Mouse (Mus musculus) hindbrain, postnatal 0 days (tissue): ENCODE measurements at regions not wholly inside any gene's neighbourhood (a gene's known extent, or its start where the extent isn't known, plus 50 kb on each side); places are given as distances from the start of the nearest gene placed in this dataset.

Experiments used
- ATAC-seq: fragments of 200-750 bp; cut with Nextera tagmentation; 2 replicates; pipeline ENCODE4 v1.8.0; 2017; ENCODE audit warnings: mild to moderate bottlenecking, moderate TSS enrichment, moderate library complexity
- DNase-seq: peaks from one replicate; pipeline ENCODE4 v3.0.0-alpha.2; 2015; ENCODE audit warnings: low spot score
- H3K27ac ChIP-seq: fragments of 300-500 bp; sonication (generic); 2 replicates; pipeline ENCODE4 v1.5.1; 2014; ENCODE audit warnings: mild to moderate bottlenecking
- H3K27me3 ChIP-seq: fragments of 300-500 bp; sonication (generic); 2 replicates; pipeline ENCODE4 v1.6.1; 2014; ENCODE audit warnings: low read length, mixed read lengths; ENCODE audit not compliant: insufficient read depth
- H3K36me3 ChIP-seq: fragments of 300-500 bp; sonication (generic); 2 replicates; pipeline ENCODE4 v1.6.1; 2014; ENCODE audit warnings: low read length, mixed read lengths; ENCODE audit not compliant: insufficient read depth
- H3K4me1 ChIP-seq: fragments of 300-500 bp; sonication (generic); 2 replicates; pipeline ENCODE4 v1.6.1; 2014; ENCODE audit warnings: antibody characterized with exemption, low read length, mixed read lengths; ENCODE audit not compliant: insufficient read depth
- H3K4me2 ChIP-seq: fragments of 300-500 bp; sonication (generic); 2 replicates; pipeline ENCODE4 v1.6.1; 2014; ENCODE audit warnings: low read depth, mild to moderate bottlenecking, low read length, moderate library complexity, mixed read lengths
- H3K4me3 ChIP-seq: fragments of 300-500 bp; sonication (generic); 2 replicates; pipeline ENCODE4 v1.5.1; 2014; ENCODE audit warnings: low read length
- H3K9ac ChIP-seq: fragments of 300-500 bp; sonication (generic); replicated peaks from 2 replicates; pipeline ENCODE4 v1.6.1; 2014; ENCODE audit warnings: mild to moderate bottlenecking, low read length, moderate library complexity, mixed read lengths
- H3K9me3 ChIP-seq: fragments of 300-500 bp; sonication (generic); 2 replicates; pipeline ENCODE4 v1.6.1; 2016; ENCODE audit warnings: low read length, mixed read lengths
- CTCF ChIP-seq: IDR thresholded peaks from 2 replicates; pipeline ENCODE4 v1.5.1; 2016; ENCODE audit warnings: antibody characterized with exemption, control low read depth, low read depth
- WGBS: fragments of 180-500 bp; shearing (Covaris S2); extraction: QIAGEN DNeasy Blood & Tissue Kit; methylation state at CpG from one replicate; pipeline ENCODE4 v1.1.7; 2014; 5-methylcytosine and 5-hydroxymethylcytosine counted together

GRCm38 (mm10) chr17:85845059-85845458 is 157.0 kb upstream of the Six2 start:
- 73% methylated on average over 6 of the region's 6 CpGs for WGBS
- Histone ChIP-seq H3K4me1 (no peaks in the 10 kb centered on the region), H3K9ac (no peak overlapping the region), H3K27ac (no peak overlapping the region), H3K27me3 (no peaks in the 10 kb centered on the region), H3K36me3 (no peaks in the 10 kb centered on the region), H3K4me3 (no peak overlapping the region), H3K9me3 (no peaks in the 10 kb centered on the region), H3K4me2 (no peak overlapping the region)
- ATAC-seq (no peak), DNase-seq (no peak)
- TF ChIP-seq CTCF: no peak

- ATAC-seq: no peak
Measured at GRCm38 (mm10) chr17:85844486-85844885, 156.4 kb upstream of the Six2 start.

DNA sequence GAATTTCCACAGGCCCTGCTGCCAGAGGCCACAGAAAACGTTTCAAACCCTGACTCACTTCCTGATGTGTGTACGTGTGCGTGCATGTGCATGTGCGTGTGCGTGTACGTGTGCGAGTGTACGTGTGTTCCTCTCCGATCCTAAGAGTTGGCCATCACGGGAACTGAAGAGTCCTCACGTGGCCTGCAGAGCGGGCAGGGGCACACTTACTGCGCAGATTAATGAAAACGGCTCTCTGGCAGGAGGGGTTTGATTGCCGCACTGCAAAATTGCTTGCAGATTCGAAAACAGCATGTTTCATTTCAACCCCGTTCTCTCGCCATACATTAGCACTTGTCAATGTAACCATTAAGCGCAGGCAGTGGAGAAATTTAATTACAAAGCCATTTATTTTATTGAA is 135.0 kb upstream of the Six2 start:
- ATAC-seq: peak; percentile 53; the same call in 1 of the 2 replicates
- Histone ChIP-seq H3K9ac (no peak overlapping the region), H3K4me2 (no peak overlapping the region), H3K9me3 (no peaks in the 10 kb centered on the region), H3K36me3 (no peaks in the 10 kb centered on the region), H3K27me3 (no peaks in the 10 kb centered on the region), H3K4me1 (no peaks in the 10 kb centered on the region), H3K4me3 (no peak overlapping the region), H3K27ac (no peak overlapping the region)
- 71% methylated on average over 19 of the region's 19 CpGs for WGBS
- no peak for TF ChIP-seq CTCF
- DNase-seq: peak; percentile 35

More at GRCm38 (mm10) chr17:85844486-85844885, 156.4 kb upstream of the Six2 start:
- no peak for DNase-seq
- Histone ChIP-seq H3K9me3 (no peaks in the 10 kb centered on the region), H3K27ac (no peak overlapping the region), H3K4me3 (no peak overlapping the region), H3K27me3 (no peaks in the 10 kb centered on the region), H3K36me3 (no peaks in the 10 kb centered on the region), H3K9ac (no peak overlapping the region), H3K4me1 (no peaks in the 10 kb centered on the region), H3K4me2 (no peak overlapping the region)
- TF ChIP-seq CTCF: no peak
- WGBS: 95% methylated on average over 13 of the region's 13 CpGs

DNA sequence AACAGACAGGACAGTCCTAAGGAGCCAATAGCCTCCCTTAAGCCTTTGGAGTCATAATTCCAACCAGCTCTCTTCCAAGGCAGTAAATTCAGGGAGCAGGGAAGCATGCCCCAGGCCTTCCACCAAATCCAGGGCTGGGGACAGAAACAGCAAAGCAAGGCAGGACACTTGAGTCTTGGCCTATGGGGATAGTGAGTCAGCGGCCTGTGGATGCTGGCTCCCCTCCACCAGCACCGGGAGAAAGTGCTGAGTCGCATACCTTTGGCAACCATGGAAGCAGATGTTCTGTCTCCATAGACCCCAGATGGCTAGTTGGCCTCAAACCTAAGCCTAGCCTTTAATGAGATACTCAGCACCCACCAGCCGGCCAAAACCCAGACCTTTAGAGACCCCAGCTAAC is 133.8 kb upstream of the Six2 start:
- Histone ChIP-seq H3K9ac (no peak overlapping the region), H3K4me3 (no peak overlapping the region), H3K9me3 (no peaks in the 10 kb centered on the region), H3K4me2 (no peak overlapping the region), H3K27me3 (no peaks in the 10 kb centered on the region), H3K36me3 (no peaks in the 10 kb centered on the region), H3K27ac (no peak overlapping the region), H3K4me1 (no peaks in the 10 kb centered on the region)
- 54% methylated on average over 4 of the region's 4 CpGs for WGBS
- TF ChIP-seq CTCF: no peak
- ATAC-seq (no peak), DNase-seq (no peak)

DNA sequence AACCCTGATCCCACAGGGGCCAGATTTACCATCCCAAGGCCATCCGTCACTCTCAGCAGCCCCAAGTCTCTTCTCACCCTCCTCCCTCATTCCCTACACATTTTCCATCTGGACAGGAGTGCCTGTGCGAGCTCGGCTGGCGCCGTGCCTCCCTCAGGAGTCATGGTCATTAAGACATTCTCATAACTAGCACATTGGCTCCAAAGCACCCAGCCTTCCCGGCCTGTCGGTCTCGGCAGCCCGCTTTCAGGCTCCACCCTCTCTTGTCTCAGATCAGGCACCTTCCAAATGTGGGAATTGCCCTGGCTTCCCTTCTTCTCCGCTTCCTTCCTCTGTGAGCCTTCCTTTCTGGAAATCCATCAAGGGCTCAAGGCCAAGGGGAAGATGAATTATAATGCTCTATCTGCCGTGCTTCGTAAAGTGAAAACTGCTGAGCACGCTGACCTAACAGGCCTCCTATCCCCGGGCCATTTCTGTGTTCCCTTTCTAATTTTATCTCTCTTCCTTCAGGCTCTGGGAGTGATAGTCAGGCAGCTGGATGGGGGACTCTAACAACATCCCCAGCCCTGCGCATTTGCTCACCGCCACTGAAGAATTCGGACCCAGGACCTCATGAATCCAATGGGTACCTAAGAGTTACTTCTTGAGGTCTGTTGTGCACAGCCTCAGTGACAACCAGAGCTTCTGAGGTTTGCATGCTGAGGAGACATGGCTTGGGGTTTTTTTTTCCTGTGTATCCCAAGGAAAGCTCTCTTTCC is 130.2 kb upstream of the Six2 start:
- ATAC-seq (no peak), DNase-seq (no peak)
- Histone ChIP-seq H3K9me3 (no peaks in the 10 kb centered on the region), H3K4me2 (peak overlapping the region; percentile 19; the same call in 1 of the 2 replicates), H3K4me1 (no peaks in the 10 kb centered on the region), H3K36me3 (no peaks in the 10 kb centered on the region), H3K27me3 (no peaks in the 10 kb centered on the region), H3K9ac (no peak overlapping the region), H3K27ac (no peak overlapping the region), H3K4me3 (no peak overlapping the region)
- no peak for TF ChIP-seq CTCF
- 54% methylated on average over 17 of the region's 17 CpGs for WGBS

DNA sequence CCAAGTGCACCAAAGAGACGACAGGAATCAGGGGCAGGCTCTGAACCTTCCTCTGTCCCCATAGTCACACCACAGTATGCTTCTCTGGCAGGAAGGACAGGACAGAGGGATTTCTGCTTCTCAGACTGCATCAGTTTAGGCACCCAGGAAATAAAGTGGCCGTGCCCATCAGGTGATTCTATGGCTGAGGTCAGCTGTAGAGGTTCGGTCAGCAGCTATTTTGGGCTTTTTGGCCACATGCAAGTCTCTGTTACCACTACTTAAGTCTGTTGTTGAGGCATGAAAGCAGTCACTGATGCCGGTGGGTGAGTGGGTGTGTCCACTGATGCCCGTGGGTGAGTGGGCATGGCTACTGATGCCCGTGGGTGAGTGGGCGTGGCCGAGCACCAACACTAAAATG is 128.4 kb upstream of the Six2 start:
- H3K4me1 ChIP-seq: no peaks in the 10 kb centered on the region
- no peaks in the 10 kb centered on the region for H3K36me3 ChIP-seq
- no peak for TF ChIP-seq CTCF
- no peak overlapping the region for H3K27ac ChIP-seq
- H3K4me2 ChIP-seq: no peak overlapping the region
- no peak overlapping the region for H3K9ac ChIP-seq
- H3K27me3 ChIP-seq: no peaks in the 10 kb centered on the region
- 93% methylated on average over 8 of the region's 8 CpGs for WGBS
- no peaks in the 10 kb centered on the region for H3K9me3 ChIP-seq
- DNase-seq (no peak), ATAC-seq (no peak)
- no peak overlapping the region for H3K4me3 ChIP-seq

GRCm38 (mm10) chr17:85816056-85816455 is 128.0 kb upstream of the Six2 start:
- no peaks in the 10 kb centered on the region for H3K36me3 ChIP-seq
- DNase-seq: no peak
- 87% methylated on average over 8 of the region's 8 CpGs for WGBS
- no peak for ATAC-seq
- no peaks in the 10 kb centered on the region for H3K9me3 ChIP-seq
- no peak for TF ChIP-seq CTCF
- H3K4me2 ChIP-seq: no peak overlapping the region
- no peak overlapping the region for H3K4me3 ChIP-seq
- H3K4me1 ChIP-seq: no peaks in the 10 kb centered on the region
- no peak overlapping the region for H3K27ac ChIP-seq
- H3K27me3 ChIP-seq: no peaks in the 10 kb centered on the region
- no peak overlapping the region for H3K9ac ChIP-seq
